8 mouse cellular contexts compared by ENCODE assay signal in genomic region chr11:21998141-21999047, GRCm38 (mm10). TPM values are rescaled to one million over a fixed set of nuclear protein-coding genes. Genes with fewer than 3 reads are reported as not detected.
A peak's percentile ranks its signal among the peaks of the same experiment; 100 is the strongest.
DNase-seq lines count a peak whose midpoint lies in the region; ATAC-seq and TF ChIP-seq lines count a peak whose summit lies in the region.

No protein-coding gene starts in this region.

- H3K9me3 ChIP-seq in limb, embryonic 11.5 days (ENCODE audit: control insufficient read depth, low read length), result no peaks in the 10 kb centered on the region
- H3K9me3 ChIP-seq in stomach, embryonic 16.5 days (replicated peaks; ENCODE audit: control insufficient read depth, low read length), result no peaks in the 10 kb centered on the region

- H3K4me2 ChIP-seq in limb, embryonic 11.5 days (ENCODE audit: low read depth, severe bottlenecking), result no peak overlapping the region
- H3K4me2 ChIP-seq in stomach, embryonic 16.5 days (ENCODE audit: low read depth, low read length), result no peak overlapping the region

- peaks cover 9% of the 10 kb centered on the region for H3K4me1 ChIP-seq in limb, embryonic 11.5 days (ENCODE audit: control insufficient read depth, insufficient read depth, low read length)
- H3K4me1 ChIP-seq in stomach, embryonic 16.5 days (ENCODE audit: control insufficient read depth, insufficient read depth, low read length), result peaks cover 25% of the 10 kb centered on the region
- no peaks in the 10 kb centered on the region for H3K4me1 ChIP-seq in thymus, adult 2 months (replicated peaks; ENCODE audit: control insufficient read depth, insufficient read depth, low read length)

- H3K9ac ChIP-seq in limb, embryonic 11.5 days (ENCODE audit: low read length), result no peak overlapping the region
- no peak overlapping the region for H3K9ac ChIP-seq in stomach, embryonic 16.5 days (ENCODE audit: low read length)

- no peaks in the 10 kb centered on the region for H3K36me3 ChIP-seq in limb, embryonic 11.5 days (ENCODE audit: control insufficient read depth, insufficient read depth, low read length)
- no peaks in the 10 kb centered on the region for H3K36me3 ChIP-seq in stomach, embryonic 16.5 days (ENCODE audit: control insufficient read depth, insufficient read depth, low read length)
- no peaks in the 10 kb centered on the region for H3K36me3 ChIP-seq in thymus, adult 2 months (ENCODE audit: control insufficient read depth, insufficient read depth, low read length)

- peaks cover 79% of the 10 kb centered on the region for H3K27me3 ChIP-seq in limb, embryonic 11.5 days (ENCODE audit: control insufficient read depth, insufficient read depth, low read length)
- peaks cover 77% of the 10 kb centered on the region for H3K27me3 ChIP-seq in stomach, embryonic 16.5 days (ENCODE audit: control insufficient read depth, insufficient read depth, low read length)
- H3K27me3 ChIP-seq in thymus, adult 2 months (ENCODE audit: control insufficient read depth, insufficient read depth, low read length), result peaks cover 45% of the 10 kb centered on the region

- ATAC-seq in limb, embryonic 11.5 days (ENCODE audit: insufficient number of reproducible peaks, low FRiP score, low TSS enrichment, low read depth), result no peak
- 0 out of 2 replicates have a peak, but pooled peaks have one; percentile 17 for ATAC-seq in stomach, embryonic 16.5 days (ENCODE audit: insufficient read depth, low FRiP score)

- peak; percentile 85 for DNase-seq in heart, adult 11 months
- no peak for DNase-seq in heart, postnatal 4 days
- DNase-seq in thymus, postnatal 4 days, result peak; percentile 30
- no peak for DNase-seq in thymus, adult 18-20 months
- DNase-seq in limb, embryonic 11.5 days (ENCODE audit: low spot score), result peak; percentile 62
- no peak for DNase-seq in thymus, adult 2 months
- DNase-seq in urinary bladder, postnatal 10 days (ENCODE audit: low spot score), result no peak

- WGBS in limb, embryonic 11.5 days, result 2% methylated on average over 32 of the region's 32 CpGs
- 9% methylated on average over 32 of the region's 32 CpGs for WGBS in stomach, embryonic 16.5 days
- 13% methylated on average over 32 of the region's 32 CpGs for WGBS in thymus, adult 2 months

- TF ChIP-seq CTCF in thymus, adult 2 months (IDR thresholded peaks at IDR 0.05; ENCODE audit: borderline replicate concordance, control insufficient read depth, extremely low read depth, insufficient read depth, low read length, poor library complexity), result no peak

- no peak overlapping the region for H3K27ac ChIP-seq in limb, embryonic 11.5 days (replicated peaks; ENCODE audit: low read depth, low read length)
- H3K27ac ChIP-seq in stomach, embryonic 16.5 days (ENCODE audit: low read length), result no peak overlapping the region
- H3K27ac ChIP-seq in thymus, adult 2 months (ENCODE audit: control insufficient read depth, insufficient read depth, low read length), result no peak overlapping the region

- no peak for TF ChIP-seq POLR2A in thymus, adult 2 months (IDR thresholded peaks at IDR 0.05; ENCODE audit: control insufficient read depth, extremely low read depth, insufficient read depth, low read length, poor library complexity)

- H3K4me3 ChIP-seq in limb, embryonic 11.5 days (ENCODE audit: low read depth, low read length), result no peak overlapping the region
- H3K4me3 ChIP-seq in stomach, embryonic 16.5 days (replicated peaks; ENCODE audit: low read length), result no peak overlapping the region; the same call in 1 of the 2 replicates
- H3K4me3 ChIP-seq in thymus, adult 2 months (ENCODE audit: control insufficient read depth, insufficient read depth, low read length), result no peak overlapping the region

RNA-seq across cellular contexts. Expression of gene Otx1, which starts 4.3 kb away (rescaled TPM):
- under 1 TPM in 1 of 2 experiments, not detected in 1; 0.09 TPM for total RNA-seq in heart, postnatal 4 days (2021)
- 0.24 and 0.39 TPM in 2 replicates for polyA plus RNA-seq in limb, embryonic 11.5 days (2014; fragmentation: Nextera tagmentation; extraction: Ambion mirVana)
- 0.09 TPM in 1 of 2 replicates, not detected in the other for polyA plus RNA-seq in stomach, embryonic 16.5 days (2015; fragmentation: Nextera tagmentation; extraction: Ambion mirVana)
- polyA plus RNA-seq in thymus, adult 2 months (2012; rRNA removed), result 0.03 and 0.09 TPM in 2 replicates

Comparison
In these comparisons a context has a peak if more than half of its experiments do, and no peak if none do; other contexts are left out.
1. DNase-seq: peak in heart, adult 11 months (single experiment), thymus, postnatal 4 days (single experiment) and limb, embryonic 11.5 days (single experiment); none in heart, postnatal 4 days (single experiment), thymus, adult 18-20 months (0 of 2), thymus, adult 2 months (single experiment) and urinary bladder, postnatal 10 days (single experiment).